Mouse (Mus musculus) lung, embryonic 14.5 days (tissue): ENCODE data around the gene Aamp. TPM values are rescaled to one million over a fixed set of nuclear protein-coding genes. Genes with fewer than 3 reads are reported as not detected.

ENCODE experiments used
- ATAC-seq: fragments of 200-750 bp; cut with Nextera tagmentation; 2 replicates; pipeline ENCODE4 v1.8.0; 2017; ENCODE audit warnings: mild to moderate bottlenecking, moderate TSS enrichment, moderate library complexity; ENCODE audit not compliant: insufficient read depth
- DNase-seq: peaks from one replicate; pipeline ENCODE4 v3.0.0-alpha.2; 2015
- H3K27ac ChIP-seq: fragments of 300-500 bp; sonication (generic); 2 replicates; pipeline ENCODE4 v1.5.1; 2014; ENCODE audit warnings: low read depth, mild to moderate bottlenecking, moderate library complexity
- H3K27me3 ChIP-seq: fragments of 300-500 bp; sonication (generic); 2 replicates; pipeline ENCODE4 v1.6.1; 2014; ENCODE audit warnings: low read length, control low read depth; ENCODE audit not compliant: insufficient read depth
- H3K36me3 ChIP-seq: fragments of 300-500 bp; sonication (generic); 2 replicates; pipeline ENCODE4 v1.6.1; 2014; ENCODE audit warnings: control low read depth; ENCODE audit not compliant: insufficient read depth
- H3K4me1 ChIP-seq: fragments of 300-500 bp; sonication (generic); 2 replicates; pipeline ENCODE4 v1.6.1; 2014; ENCODE audit warnings: antibody characterized with exemption, control low read depth; ENCODE audit not compliant: insufficient read depth
- H3K4me2 ChIP-seq: fragments of 300-500 bp; sonication (generic); 2 replicates; pipeline ENCODE4 v1.6.1; 2014; ENCODE audit warnings: mild to moderate bottlenecking
- H3K4me3 ChIP-seq: fragments of 300-500 bp; sonication (generic); 2 replicates; pipeline ENCODE4 v1.5.1; 2014; ENCODE audit warnings: low read depth, low read length
- H3K9ac ChIP-seq: fragments of 300-500 bp; sonication (generic); 2 replicates; pipeline ENCODE4 v1.6.1; 2014
- H3K9me3 ChIP-seq: fragments of 300-500 bp; sonication (generic); 2 replicates; pipeline ENCODE4 v1.6.1; 2016; ENCODE audit warnings: low read depth, low read length, control low read depth
- CTCF ChIP-seq: IDR thresholded peaks from 2 replicates; pipeline ENCODE4 v1.5.1; 2016; ENCODE audit warnings: antibody characterized with exemption, low read depth
- WGBS: fragments of 180-500 bp; shearing (Covaris S2); extraction: QIAGEN DNeasy Blood & Tissue Kit; methylation state at CpG from one replicate; pipeline ENCODE4 v1.1.7; 2014; 5-methylcytosine and 5-hydroxymethylcytosine counted together
- polyA plus RNA-seq: library from polyadenylated mRNA; unstranded; fragments of >200 nt; fragmentation: Nextera tagmentation; extraction: Ambion mirVana; gene quantifications from 2 replicates; pipeline ENCODE4 v1.2.1, GENCODE M21; 2014

The Aamp gene
- polyA plus RNA-seq, 1 experiment from 2014 or later, result 233 TPM

GRCm38 (mm10) chr1:74249331-74249980 lies 35.1 kb downstream of the Aamp start:
- no peak overlapping the region for H3K9ac ChIP-seq
- no peaks in the 10 kb centered on the region for H3K9me3 ChIP-seq
- H3K27me3 ChIP-seq, result no peaks in the 10 kb centered on the region
- H3K4me1 ChIP-seq, result no peaks in the 10 kb centered on the region
- TF ChIP-seq CTCF, result no peak
- H3K27ac ChIP-seq, result peak overlapping the region; percentile 33; the same call in 1 of the 2 replicates
- H3K4me2 ChIP-seq, result no peak overlapping the region
- no peak for DNase-seq
- WGBS, result 61% methylated on average over 5 of the region's 5 CpGs
- H3K4me3 ChIP-seq, result no peak overlapping the region
- H3K36me3 ChIP-seq, result peaks cover 61% of the 10 kb centered on the region
- no peak for ATAC-seq

GRCm38 (mm10) chr1:74248799-74249198 lies 35.7 kb downstream of the Aamp start:
- DNase-seq, result peak; percentile 51
- Histone ChIP-seq H3K27ac (peak overlapping the region; percentile 33; the same call in 1 of the 2 replicates), H3K9ac (no peak overlapping the region), H3K9me3 (no peaks in the 10 kb centered on the region), H3K27me3 (no peaks in the 10 kb centered on the region), H3K4me1 (no peaks in the 10 kb centered on the region), H3K4me3 (no peak overlapping the region), H3K36me3 (peaks cover 55% of the 10 kb centered on the region), H3K4me2 (no peak overlapping the region)
- WGBS, result 61% methylated on average over 1 of the region's 1 CpGs
- TF ChIP-seq CTCF, result no peak
- ATAC-seq, result peak; percentile 14; the same call in 1 of the 2 replicates

GRCm38 (mm10) chr1:74245525-74245924 lies 39.0 kb downstream of the Aamp start:
- H3K9ac ChIP-seq, result no peak overlapping the region
- WGBS, result 72% methylated on average over 2 of the region's 2 CpGs
- no peak overlapping the region for H3K4me3 ChIP-seq
- no peaks in the 10 kb centered on the region for H3K9me3 ChIP-seq
- DNase-seq (no peak), ATAC-seq (no peak)
- no peak overlapping the region for H3K4me2 ChIP-seq
- H3K4me1 ChIP-seq, result no peaks in the 10 kb centered on the region
- H3K27ac ChIP-seq, result no peak overlapping the region
- H3K36me3 ChIP-seq, result peaks cover 25% of the 10 kb centered on the region
- H3K27me3 ChIP-seq, result no peaks in the 10 kb centered on the region
- TF ChIP-seq CTCF, result no peak

GRCm38 (mm10) chr1:74240832-74241231 lies 43.7 kb downstream of the Aamp start:
- no peak overlapping the region for H3K9ac ChIP-seq

GRCm38 (mm10) chr1:74240311-74240710 lies 44.2 kb downstream of the Aamp start:
- DNase-seq (no peak), ATAC-seq (no peak)
- Histone ChIP-seq H3K9me3 (no peaks in the 10 kb centered on the region), H3K9ac (no peak overlapping the region), H3K36me3 (no peaks in the 10 kb centered on the region), H3K27me3 (no peaks in the 10 kb centered on the region), H3K4me3 (no peak overlapping the region), H3K27ac (no peak overlapping the region; the same call in 1 of the 2 replicates), H3K4me2 (peak overlapping the region; percentile 87; the same call in 1 of the 2 replicates), H3K4me1 (peaks cover 20% of the 10 kb centered on the region)
- 53% methylated on average over 6 of the region's 6 CpGs for WGBS
- TF ChIP-seq CTCF, result no peak

More at GRCm38 (mm10) chr1:74240832-74241231, 43.7 kb downstream of the Aamp start:
- Histone ChIP-seq H3K4me1 (peaks cover 20% of the 10 kb centered on the region), H3K4me3 (no peak overlapping the region), H3K36me3 (no peaks in the 10 kb centered on the region), H3K4me2 (no peak overlapping the region), H3K27ac (no peak overlapping the region), H3K27me3 (no peaks in the 10 kb centered on the region), H3K9me3 (no peaks in the 10 kb centered on the region)
- ATAC-seq (no peak), DNase-seq (no peak)
- TF ChIP-seq CTCF, result no peak
- WGBS, result 67% methylated on average over 4 of the region's 4 CpGs

- peak overlapping the region; percentile 15 for H3K4me3 ChIP-seq
- peak overlapping the region; percentile 63; the same call in 1 of the 2 replicates for H3K27ac ChIP-seq
- WGBS, result 53% methylated on average over 11 of the region's 11 CpGs
Observed at GRCm38 (mm10) chr1:74239618-74240017, 44.9 kb downstream of the Aamp start.

GRCm38 (mm10) chr1:74239162-74239561 lies 45.4 kb downstream of the Aamp start:
- Histone ChIP-seq H3K27ac (peak overlapping the region; percentile 42; the same call in 1 of the 2 replicates), H3K4me3 (peak overlapping the region; percentile 15), H3K4me1 (peaks cover 20% of the 10 kb centered on the region), H3K27me3 (no peaks in the 10 kb centered on the region), H3K4me2 (peak overlapping the region; percentile 87), H3K9ac (peak overlapping the region; percentile 9; the same call in 1 of the 2 replicates), H3K9me3 (no peaks in the 10 kb centered on the region), H3K36me3 (no peaks in the 10 kb centered on the region)
- DNase-seq (no peak), ATAC-seq (no peak)
- 48% methylated on average over 7 of the region's 7 CpGs for WGBS
- no peak for TF ChIP-seq CTCF

More at GRCm38 (mm10) chr1:74239618-74240017, 44.9 kb downstream of the Aamp start:
- peak overlapping the region; percentile 87 for H3K4me2 ChIP-seq
- ATAC-seq, result no peak
- H3K4me1 ChIP-seq, result peaks cover 20% of the 10 kb centered on the region
- no peak for TF ChIP-seq CTCF
- no peaks in the 10 kb centered on the region for H3K36me3 ChIP-seq
- H3K9ac ChIP-seq, result peak overlapping the region; percentile 9; the same call in 1 of the 2 replicates
- no peaks in the 10 kb centered on the region for H3K9me3 ChIP-seq
- no peaks in the 10 kb centered on the region for H3K27me3 ChIP-seq
- DNase-seq, result no peak
